Mouse (Mus musculus): Measurements from ENCODE around the gene Ccm2l.

Gene Ccm2l

GRCm38 (mm10) chr2:153089316-153089715, 23.6 kb downstream of the Ccm2l start:
- no peak for DNase-seq (ENCODE audit: low read depth)

- no peak for DNase-seq (ENCODE audit: low read depth)
Measured at GRCm38 (mm10) chr2:153090551-153091165, 24.9 kb downstream of the Ccm2l start.

GRCm38 (mm10) chr2:153107046-153107766, 41.5 kb downstream of the Ccm2l start:
- no peak for DNase-seq (ENCODE audit: low read depth)

- DNase-seq (ENCODE audit: low read depth), result no peak
Measured at GRCm38 (mm10) chr2:153107802-153108201, 42.0 kb downstream of the Ccm2l start.

GRCm38 (mm10) chr2:153108313-153109264, 42.8 kb downstream of the Ccm2l start, which contains the start of gene Hck:
TSS of gene Hck (plus strand) at chr2:153108468.
- DNase-seq (ENCODE audit: low read depth), result no peak

- DNase-seq (ENCODE audit: low read depth), result no peak
Measured at GRCm38 (mm10) chr2:153109596-153109995, 43.8 kb downstream of the Ccm2l start.

GRCm38 (mm10) chr2:153111298-153111697, 45.5 kb downstream of the Ccm2l start:
- DNase-seq (ENCODE audit: low read depth), result no peak

GRCm38 (mm10) chr2:153115679-153116081, 49.9 kb downstream of the Ccm2l start:
- no peak for DNase-seq (ENCODE audit: low read depth)

- DNase-seq (ENCODE audit: low read depth), result peak; percentile 42
Measured at GRCm38 (mm10) chr2:153117051-153117486, 51.3 kb downstream of the Ccm2l start.

GRCm38 (mm10) chr2:153119488-153119887, 53.7 kb downstream of the Ccm2l start:
- no peak for DNase-seq (ENCODE audit: low read depth)

GRCm38 (mm10) chr2:153120126-153120525, 54.4 kb downstream of the Ccm2l start:
- no peak for DNase-seq (ENCODE audit: low read depth)

GRCm38 (mm10) chr2:153121821-153122615, 56.3 kb downstream of the Ccm2l start:
- no peak for DNase-seq (ENCODE audit: low read depth)

GRCm38 (mm10) chr2:153122701-153123100, 56.9 kb downstream of the Ccm2l start:
- no peak for DNase-seq (ENCODE audit: low read depth)

- DNase-seq (ENCODE audit: low read depth), result no peak
Measured at GRCm38 (mm10) chr2:153125875-153126274, 60.1 kb downstream of the Ccm2l start.

GRCm38 (mm10) chr2:153131019-153131418, 65.3 kb downstream of the Ccm2l start:
- no peak for DNase-seq (ENCODE audit: low read depth)

All from naive thymus-derived CD4-positive, alpha-beta T cell, adult 2 months (primary cell).